In the genomic region with DNA sequence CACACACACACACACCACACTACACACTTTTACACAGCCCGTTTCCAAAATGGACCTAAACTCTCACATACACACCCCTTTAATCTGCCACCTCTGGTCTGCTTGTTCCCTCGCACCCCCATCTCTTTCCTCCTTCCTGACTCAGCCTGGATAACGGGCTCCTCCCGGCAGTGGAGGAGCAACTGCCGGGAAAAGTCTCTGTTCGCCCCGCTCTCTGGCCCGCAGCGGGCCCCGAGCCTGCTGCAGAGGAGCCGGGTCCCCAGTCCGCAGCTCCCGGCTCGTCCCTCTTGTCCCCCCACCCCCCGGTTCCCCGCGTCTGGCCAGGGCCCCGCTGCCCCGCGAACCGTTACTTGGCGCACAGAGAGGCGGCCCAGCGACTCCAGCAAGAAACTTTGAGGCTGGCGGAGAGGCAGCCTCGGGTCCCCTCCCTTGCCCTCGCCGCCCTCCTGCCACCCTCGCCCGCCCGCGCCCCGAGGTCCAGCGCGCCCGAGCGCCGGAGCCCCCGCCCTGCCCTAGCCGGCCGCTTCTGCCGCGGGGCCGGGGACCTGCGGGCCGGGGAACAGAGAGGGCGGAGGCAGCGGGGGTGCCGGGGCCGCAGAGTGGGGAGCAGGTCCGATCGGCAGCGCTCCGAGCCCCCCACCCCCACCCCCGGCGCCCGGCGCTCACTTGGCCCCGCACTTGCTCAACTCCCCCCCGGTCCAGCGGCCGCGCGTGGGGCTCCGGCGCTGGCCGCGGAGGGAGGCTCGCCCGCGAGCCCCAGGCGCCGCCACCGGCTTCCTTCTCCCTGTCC, we compare ENCODE assay signal across 8 mouse cellular contexts. TPM values are rescaled to one million over a fixed set of nuclear protein-coding genes. Genes with fewer than 3 reads are reported as not detected.
A peak's percentile ranks its signal among the peaks of the same experiment; 100 is the strongest.
DNase-seq lines count a peak whose midpoint lies in the region; ATAC-seq and TF ChIP-seq lines count a peak whose summit lies in the region.

No protein-coding gene starts in this region.

- H3K27ac ChIP-seq in lung, embryonic 16.5 days (ENCODE audit: low read length) = peak overlapping the region; percentile 98
- H3K27ac ChIP-seq in heart, embryonic 10.5 days = peak overlapping the region; percentile 100
- H3K27ac ChIP-seq in limb, embryonic 11.5 days (replicated peaks; ENCODE audit: low read depth, low read length) = no peak overlapping the region; the same call in 1 of the 2 replicates

- peaks cover 2% of the 10 kb centered on the region for H3K27me3 ChIP-seq in lung, embryonic 16.5 days (ENCODE audit: control insufficient read depth, insufficient read depth, low read depth, low read length)
- no peaks in the 10 kb centered on the region for H3K27me3 ChIP-seq in heart, embryonic 10.5 days (ENCODE audit: insufficient read depth, poor library complexity, severe bottlenecking)
- peaks cover 24% of the 10 kb centered on the region for H3K27me3 ChIP-seq in limb, embryonic 11.5 days (ENCODE audit: control insufficient read depth, insufficient read depth, low read length)

- peak overlapping the region; percentile 83 for H3K4me3 ChIP-seq in lung, embryonic 16.5 days (ENCODE audit: low read length)
- H3K4me3 ChIP-seq in heart, embryonic 10.5 days = peak overlapping the region; percentile 98
- H3K4me3 ChIP-seq in limb, embryonic 11.5 days (ENCODE audit: low read depth, low read length) = peak overlapping the region; percentile 63

- H3K4me2 ChIP-seq in lung, embryonic 16.5 days (ENCODE audit: low read depth, low read length) = peak overlapping the region; percentile 76
- peak overlapping the region; percentile 96 for H3K4me2 ChIP-seq in limb, embryonic 11.5 days (ENCODE audit: low read depth, severe bottlenecking)

- under 1% methylated on average over 47 of the region's 74 CpGs for WGBS in lung, embryonic 16.5 days
- WGBS in heart, embryonic 10.5 days = under 1% methylated on average over 70 of the region's 74 CpGs
- WGBS in limb, embryonic 11.5 days = under 1% methylated on average over 67 of the region's 74 CpGs

- no peak for TF ChIP-seq CTCF in brain, embryonic 14.5 days (IDR thresholded peaks at IDR 0.05; ENCODE audit: borderline replicate concordance, extremely low read depth, insufficient read depth, insufficient read length)

- H3K4me1 ChIP-seq in lung, embryonic 16.5 days (replicated peaks; ENCODE audit: control insufficient read depth, insufficient read depth, low read length) = 0 out of 2 replicates have a peak, but pooled peaks cover 2% of the 10 kb centered on the region
- H3K4me1 ChIP-seq in heart, embryonic 10.5 days = peaks cover 43% of the 10 kb centered on the region
- peaks cover 6% of the 10 kb centered on the region for H3K4me1 ChIP-seq in limb, embryonic 11.5 days (ENCODE audit: control insufficient read depth, insufficient read depth, low read length)

- 0 out of 2 replicates have a peak, but pooled peaks have one; percentile 15 for TF ChIP-seq POLR2A in brain, embryonic 14.5 days (IDR thresholded peaks at IDR 0.05; ENCODE audit: borderline replicate concordance, extremely low read depth, insufficient read depth, insufficient read length, poor library complexity, severe bottlenecking)

- ATAC-seq in lung, embryonic 16.5 days (ENCODE audit: low read depth) = no peak
- no peak for ATAC-seq in limb, embryonic 11.5 days (ENCODE audit: insufficient number of reproducible peaks, low FRiP score, low TSS enrichment, low read depth)

- H3K9ac ChIP-seq in lung, embryonic 16.5 days (ENCODE audit: low read length) = peak overlapping the region; percentile 96
- H3K9ac ChIP-seq in limb, embryonic 11.5 days (ENCODE audit: low read length) = peak overlapping the region; percentile 74

- H3K9me3 ChIP-seq in lung, embryonic 16.5 days (ENCODE audit: control insufficient read depth, low read length) = no peaks in the 10 kb centered on the region
- H3K9me3 ChIP-seq in heart, embryonic 10.5 days = no peaks in the 10 kb centered on the region
- no peaks in the 10 kb centered on the region for H3K9me3 ChIP-seq in limb, embryonic 11.5 days (ENCODE audit: control insufficient read depth, low read length)

- H3K36me3 ChIP-seq in lung, embryonic 16.5 days (ENCODE audit: control insufficient read depth, insufficient read depth, low read length) = no peaks in the 10 kb centered on the region
- H3K36me3 ChIP-seq in heart, embryonic 10.5 days = no peaks in the 10 kb centered on the region
- no peaks in the 10 kb centered on the region for H3K36me3 ChIP-seq in limb, embryonic 11.5 days (ENCODE audit: control insufficient read depth, insufficient read depth, low read length)

- DNase-seq in lung, adult 18-20 months = no peak
- DNase-seq in brain, embryonic 14.5 days (ENCODE audit: low read depth) = peak; percentile 81
- DNase-seq in heart, embryonic 10.5 days (ENCODE audit: low spot score) = peak; percentile 77
- DNase-seq in limb, embryonic 11.5 days (ENCODE audit: low spot score) = peak; percentile 62
- DNase-seq in neural tube, embryonic 10.5 days (ENCODE audit: extremely low spot score, low spot score) = peak; percentile 74
- no peak for DNase-seq in urinary bladder, postnatal 10 days (ENCODE audit: low spot score)
- DNase-seq in frontal cortex, postnatal 25 days (ENCODE audit: low spot score in 2 of 2) = no peak

RNA-seq across cellular contexts. Expression of gene Zeb2, which starts 7.8 kb away (rescaled TPM):
- polyA plus RNA-seq in lung, embryonic 16.5 days (2015; fragmentation: Nextera tagmentation; extraction: Ambion mirVana) = 77.3 and 84.3 TPM in 2 replicates
- 33.3 and 46.5 TPM in 2 replicates for polyA plus RNA-seq in brain, embryonic 14.5 days (2012; rRNA removed)
- 22.8 and 25.1 TPM in 2 replicates for polyA plus RNA-seq in heart, embryonic 10.5 days (2016; fragmentation: Nextera tagmentation; extraction: Ambion mirVana)
- polyA plus RNA-seq in limb, embryonic 11.5 days (2014; fragmentation: Nextera tagmentation; extraction: Ambion mirVana) = 6.7 and 7.6 TPM in 2 replicates

Comparison
In these comparisons a context has a peak if more than half of its experiments do, and no peak if none do; other contexts are left out.
1. DNase-seq: peak in brain, embryonic 14.5 days (single experiment), heart, embryonic 10.5 days (single experiment), limb, embryonic 11.5 days (single experiment) and neural tube, embryonic 10.5 days (single experiment); none in lung, adult 18-20 months (0 of 2), urinary bladder, postnatal 10 days (single experiment) and frontal cortex, postnatal 25 days (0 of 2).
2. Peak in every context shown above with its lines, with median percentiles within 50 percentile points of each other: H3K4me3 ChIP-seq.